Mouse (Mus musculus) neural tube, embryonic 12.5 days (tissue): ENCODE results near the gene Agap3. TPM values are rescaled to one million over a fixed set of nuclear protein-coding genes. Genes with fewer than 3 reads are reported as not detected.

Experiments used
- ATAC-seq: fragments of 200-750 bp; cut with Nextera tagmentation; 2 replicates; pipeline ENCODE4 v1.8.0; 2017; ENCODE audit warnings: low read depth, mild to moderate bottlenecking, moderate TSS enrichment, moderate library complexity; ENCODE audit not compliant: low FRiP score
- H3K27ac ChIP-seq: fragments of 300-500 bp; sonication (generic); 2 replicates; pipeline ENCODE4 v1.5.1; 2016
- H3K27me3 ChIP-seq: fragments of 300-500 bp; sonication (generic); replicated peaks from 2 replicates; pipeline ENCODE4 v1.6.1; 2016; ENCODE audit warnings: mild to moderate bottlenecking
- H3K36me3 ChIP-seq: fragments of 300-500 bp; sonication (generic); 2 replicates; pipeline ENCODE4 v1.6.1; 2016; ENCODE audit warnings: mild to moderate bottlenecking
- H3K4me1 ChIP-seq: fragments of 300-500 bp; sonication (generic); 2 replicates; pipeline ENCODE4 v1.6.1; 2016
- H3K4me2 ChIP-seq: fragments of 300-500 bp; sonication (generic); replicated peaks from 2 replicates; pipeline ENCODE4 v1.6.1; 2016; ENCODE audit warnings: mild to moderate bottlenecking
- H3K4me3 ChIP-seq: fragments of 300-500 bp; sonication (generic); 2 replicates; pipeline ENCODE4 v1.5.1; 2016
- H3K9ac ChIP-seq: fragments of 300-500 bp; sonication (generic); 2 replicates; pipeline ENCODE4 v1.6.1; 2016; ENCODE audit warnings: mild to moderate bottlenecking
- H3K9me3 ChIP-seq: fragments of 300-500 bp; sonication (generic); 2 replicates; pipeline ENCODE4 v1.6.1; 2016; ENCODE audit warnings: mild to moderate bottlenecking
- WGBS: fragments of 180-500 bp; shearing (Covaris S2); methylation state at CpG from one replicate; pipeline ENCODE4 v1.1.7; 2016; 5-methylcytosine and 5-hydroxymethylcytosine counted together
- polyA plus RNA-seq: library from polyadenylated mRNA; unstranded; fragments of >200 nt; fragmentation: Nextera tagmentation; extraction: Ambion mirVana; gene quantifications from 2 replicates; pipeline ENCODE4 v1.2.1, GENCODE M21; 2016

Gene Agap3
- polyA plus RNA-seq, 1 experiment from 2014 or later = 113 TPM

DNA sequence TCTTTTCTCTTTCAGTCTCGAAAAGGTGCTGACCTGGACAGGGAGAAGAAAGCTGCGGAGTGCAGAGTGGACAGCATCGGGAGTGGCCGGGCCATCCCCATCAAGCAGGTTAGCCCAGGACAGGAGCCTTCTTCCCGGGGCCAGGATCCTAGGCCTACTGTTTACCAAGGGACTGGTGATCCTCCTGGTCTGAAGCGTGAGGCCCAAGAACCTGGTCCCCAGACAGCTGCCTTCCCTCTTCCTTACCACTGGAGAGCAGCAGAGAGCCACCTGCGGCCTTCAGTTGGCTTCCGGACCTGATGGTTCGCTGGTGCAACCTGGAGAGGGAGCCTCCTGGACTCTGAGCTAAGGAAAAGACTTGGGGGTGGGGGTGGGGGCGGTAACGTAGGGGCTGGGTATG lies 31.3 kb downstream of the Agap3 start:
- peaks cover 5% of the 10 kb centered on the region; the same call in 1 of the 2 replicates for H3K27me3 ChIP-seq
- ATAC-seq = peak; percentile 14
- no peaks in the 10 kb centered on the region for H3K9me3 ChIP-seq
- H3K27ac ChIP-seq = no peak overlapping the region
- peaks cover 70% of the 10 kb centered on the region for H3K36me3 ChIP-seq
- WGBS = 22% methylated on average over 11 of the region's 11 CpGs
- H3K4me1 ChIP-seq = peaks cover 57% of the 10 kb centered on the region
- no peak overlapping the region for H3K4me3 ChIP-seq
- no peak overlapping the region for H3K4me2 ChIP-seq
- no peak overlapping the region for H3K9ac ChIP-seq

- H3K9me3 ChIP-seq = no peaks in the 10 kb centered on the region
- peak; percentile 29 for ATAC-seq
- H3K4me2 ChIP-seq = peak overlapping the region; percentile 52
- H3K27ac ChIP-seq = peak overlapping the region; percentile 62; the same call in 1 of the 2 replicates
- H3K27me3 ChIP-seq = peaks cover 5% of the 10 kb centered on the region; the same call in 1 of the 2 replicates
- H3K36me3 ChIP-seq = peaks cover 71% of the 10 kb centered on the region
- H3K4me1 ChIP-seq = peaks cover 58% of the 10 kb centered on the region
- WGBS = 11% methylated on average over 22 of the region's 22 CpGs
- H3K9ac ChIP-seq = peak overlapping the region; percentile 26; the same call in 1 of the 2 replicates
- no peak overlapping the region for H3K4me3 ChIP-seq
These were observed 33.0 kb downstream of the Agap3 start for GRCm38 (mm10) chr5:24484963-24485362.

- ATAC-seq = no peak
- Histone ChIP-seq H3K36me3 (peaks cover 68% of the 10 kb centered on the region), H3K4me3 (no peak overlapping the region), H3K27me3 (peaks cover 5% of the 10 kb centered on the region; the same call in 1 of the 2 replicates), H3K9me3 (no peaks in the 10 kb centered on the region), H3K4me2 (no peak overlapping the region), H3K9ac (no peak overlapping the region), H3K4me1 (peaks cover 56% of the 10 kb centered on the region), H3K27ac (no peak overlapping the region)
- WGBS = 3% methylated on average over 8 of the region's 8 CpGs
These were observed 34.1 kb downstream of the Agap3 start for GRCm38 (mm10) chr5:24486097-24486496.

DNA sequence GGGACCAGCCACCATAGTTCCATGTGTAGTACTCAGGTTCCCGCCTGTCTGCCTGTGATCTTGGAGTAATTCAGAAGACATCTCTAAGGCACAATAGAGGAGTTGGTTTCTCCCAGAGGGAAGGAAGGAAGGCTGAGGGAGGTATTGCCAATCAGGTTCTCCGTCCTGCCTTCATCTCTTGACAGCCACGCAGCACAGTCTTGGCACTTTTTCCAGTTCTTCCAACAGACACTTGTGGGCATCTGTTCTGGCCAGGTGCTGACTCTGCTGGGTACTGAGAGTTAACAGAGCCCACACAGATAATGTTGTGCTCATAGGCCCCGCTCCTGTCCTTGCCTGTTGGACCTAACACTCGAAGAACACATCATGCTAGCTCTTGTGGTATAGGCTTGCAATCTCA lies 34.8 kb downstream of the Agap3 start:
- Histone ChIP-seq H3K27me3 (peaks cover 5% of the 10 kb centered on the region; the same call in 1 of the 2 replicates), H3K4me1 (peaks cover 52% of the 10 kb centered on the region), H3K27ac (no peak overlapping the region), H3K36me3 (peaks cover 72% of the 10 kb centered on the region), H3K4me2 (no peak overlapping the region), H3K9me3 (no peaks in the 10 kb centered on the region), H3K4me3 (no peak overlapping the region), H3K9ac (no peak overlapping the region)
- 94% methylated on average over 5 of the region's 5 CpGs for WGBS
- ATAC-seq = no peak

GRCm38 (mm10) chr5:24490413-24490920 lies 38.5 kb downstream of the Agap3 start:
- Histone ChIP-seq H3K4me2 (no peak overlapping the region), H3K9ac (no peak overlapping the region), H3K27me3 (no peaks in the 10 kb centered on the region), H3K36me3 (peaks cover 76% of the 10 kb centered on the region), H3K4me1 (peaks cover 33% of the 10 kb centered on the region), H3K27ac (peak overlapping the region; percentile 32; the same call in 1 of the 2 replicates), H3K4me3 (no peak overlapping the region), H3K9me3 (no peaks in the 10 kb centered on the region)
- 24% methylated on average over 14 of the region's 14 CpGs for WGBS
- no peak for ATAC-seq

DNA sequence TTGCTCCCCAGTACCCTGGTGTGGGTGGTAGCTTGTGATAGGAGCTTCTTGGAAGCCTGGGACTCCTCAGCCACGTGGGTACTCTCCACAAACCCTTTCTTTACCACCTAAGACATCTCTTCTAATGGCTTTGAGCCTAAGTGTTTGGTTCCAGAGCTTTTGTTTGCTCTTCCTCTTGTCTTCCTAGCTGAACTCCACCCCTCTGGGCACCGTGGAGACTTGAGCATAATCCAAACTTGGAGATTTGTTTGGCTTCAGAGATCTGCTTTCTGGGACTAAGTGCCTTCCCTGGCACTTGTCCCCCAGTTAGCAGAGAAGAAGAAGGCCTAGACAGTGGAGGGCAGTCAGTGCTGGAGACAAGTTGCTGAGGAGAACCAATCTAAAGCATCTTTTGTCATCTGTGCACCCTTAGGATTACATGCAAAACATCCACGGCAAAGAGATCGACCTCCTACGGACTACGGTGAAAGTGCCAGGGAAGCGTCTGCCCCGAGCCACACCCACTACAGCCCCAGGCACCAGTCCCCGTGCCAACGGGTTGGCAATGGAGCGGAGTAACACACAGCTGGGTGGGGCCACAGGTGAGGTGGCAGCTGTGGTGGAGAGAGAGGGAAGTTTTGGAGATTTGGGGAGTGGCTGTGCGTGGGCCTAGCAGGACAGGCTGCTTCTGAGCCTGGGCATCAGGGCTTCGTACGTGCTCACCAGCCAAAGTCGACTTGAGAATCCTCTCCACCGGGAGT lies 40.7 kb downstream of the Agap3 start:
- no peak overlapping the region for H3K27ac ChIP-seq
- no peaks in the 10 kb centered on the region for H3K27me3 ChIP-seq
- WGBS = 89% methylated on average over 16 of the region's 16 CpGs
- no peaks in the 10 kb centered on the region for H3K9me3 ChIP-seq
- peaks cover 83% of the 10 kb centered on the region for H3K36me3 ChIP-seq
- no peak overlapping the region for H3K4me3 ChIP-seq
- no peak overlapping the region for H3K9ac ChIP-seq
- H3K4me1 ChIP-seq = peaks cover 34% of the 10 kb centered on the region
- no peak overlapping the region for H3K4me2 ChIP-seq
- ATAC-seq = no peak

GRCm38 (mm10) chr5:24495019-24495418 lies 43.0 kb downstream of the Agap3 start:
- Histone ChIP-seq H3K27ac (no peak overlapping the region), H3K4me2 (no peak overlapping the region), H3K36me3 (peaks cover 82% of the 10 kb centered on the region), H3K4me3 (no peak overlapping the region), H3K9me3 (no peaks in the 10 kb centered on the region), H3K27me3 (no peaks in the 10 kb centered on the region), H3K9ac (no peak overlapping the region), H3K4me1 (peaks cover 50% of the 10 kb centered on the region)
- peak; percentile 11; the same call in 1 of the 2 replicates for ATAC-seq
- 62% methylated on average over 15 of the region's 15 CpGs for WGBS

GRCm38 (mm10) chr5:24496756-24497155 lies 44.8 kb downstream of the Agap3 start:
- Histone ChIP-seq H3K36me3 (peaks cover 85% of the 10 kb centered on the region), H3K4me3 (no peak overlapping the region), H3K27me3 (no peaks in the 10 kb centered on the region), H3K9me3 (no peaks in the 10 kb centered on the region), H3K27ac (0 out of 2 replicates have a peak overlapping the region, but pooled peaks have one; percentile 46), H3K4me1 (peaks cover 50% of the 10 kb centered on the region), H3K4me2 (no peak overlapping the region), H3K9ac (no peak overlapping the region)
- no peak for ATAC-seq
- WGBS = 62% methylated on average over 6 of the region's 6 CpGs

- no peaks in the 10 kb centered on the region for H3K27me3 ChIP-seq
- H3K9me3 ChIP-seq = no peaks in the 10 kb centered on the region
- peaks cover 50% of the 10 kb centered on the region for H3K4me1 ChIP-seq
- H3K9ac ChIP-seq = no peak overlapping the region
- WGBS = 76% methylated on average over 12 of the region's 12 CpGs
- peaks cover 84% of the 10 kb centered on the region for H3K36me3 ChIP-seq
- H3K27ac ChIP-seq = no peak overlapping the region
- no peak overlapping the region for H3K4me3 ChIP-seq
- no peak for ATAC-seq
- H3K4me2 ChIP-seq = no peak overlapping the region
These were observed 45.5 kb downstream of the Agap3 start for GRCm38 (mm10) chr5:24497526-24497925.

DNA sequence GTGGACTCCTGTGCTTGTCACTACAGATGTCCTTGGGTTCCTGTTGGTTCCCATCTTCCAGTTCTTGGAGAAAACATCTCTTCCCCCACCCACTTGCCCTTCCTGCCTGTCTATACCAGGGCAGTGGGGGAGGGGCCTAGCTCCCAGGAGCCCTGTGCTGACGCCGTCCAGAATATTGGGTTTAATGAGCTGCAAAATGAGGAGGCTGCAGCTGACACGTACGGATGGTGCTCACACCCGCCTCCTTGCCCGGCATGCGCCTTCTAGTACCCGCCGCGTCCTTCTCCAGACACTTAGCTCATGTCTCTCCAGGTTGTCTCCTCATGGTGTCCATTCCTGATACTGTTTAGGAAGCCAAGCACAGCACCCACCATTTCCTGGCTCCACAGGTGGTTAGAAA lies 47.1 kb downstream of the Agap3 start:
- Histone ChIP-seq H3K27me3 (peaks cover 8% of the 10 kb centered on the region; the same call in 1 of the 2 replicates), H3K27ac (no peak overlapping the region), H3K4me1 (peaks cover 50% of the 10 kb centered on the region), H3K4me2 (no peak overlapping the region), H3K9ac (no peak overlapping the region), H3K4me3 (no peak overlapping the region), H3K36me3 (peaks cover 73% of the 10 kb centered on the region), H3K9me3 (no peaks in the 10 kb centered on the region)
- ATAC-seq = 0 out of 2 replicates have a peak, but pooled peaks have one; percentile 15
- WGBS = 51% methylated on average over 10 of the region's 10 CpGs

DNA sequence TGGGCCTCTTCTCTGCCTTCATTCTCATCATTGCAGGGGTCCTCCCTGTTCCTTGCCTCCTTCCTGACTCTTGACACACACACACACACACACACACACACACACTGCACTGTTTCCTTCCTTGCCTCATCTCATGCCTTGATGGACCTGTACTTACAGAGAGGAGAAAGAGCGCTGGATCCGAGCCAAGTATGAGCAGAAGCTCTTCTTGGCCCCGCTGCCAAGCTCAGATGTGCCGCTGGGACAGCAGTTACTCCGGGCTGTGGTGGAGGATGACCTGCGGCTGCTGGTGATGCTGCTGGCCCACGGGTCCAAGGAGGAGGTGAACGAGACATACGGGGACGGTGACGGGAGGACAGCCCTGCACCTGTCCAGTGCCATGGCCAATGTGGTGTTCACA lies 48.9 kb downstream of the Agap3 start:
- ATAC-seq = no peak
- WGBS = 90% methylated on average over 11 of the region's 11 CpGs

GRCm38 (mm10) chr5:24502786-24503185 lies 50.8 kb downstream of the Agap3 start:
- no peak for ATAC-seq
- Histone ChIP-seq H3K4me3 (no peak overlapping the region), H3K4me1 (peaks cover 34% of the 10 kb centered on the region), H3K9ac (no peak overlapping the region), H3K9me3 (no peaks in the 10 kb centered on the region), H3K4me2 (no peak overlapping the region), H3K27ac (no peak overlapping the region), H3K27me3 (peaks cover 13% of the 10 kb centered on the region; the same call in 1 of the 2 replicates), H3K36me3 (peaks cover 51% of the 10 kb centered on the region)
- WGBS = 76% methylated on average over 4 of the region's 4 CpGs

More for the DNA sequence above, 48.9 kb downstream of the Agap3 start:
- H3K4me3 ChIP-seq = no peak overlapping the region
- H3K4me2 ChIP-seq = no peak overlapping the region
- H3K27ac ChIP-seq = no peak overlapping the region
- no peaks in the 10 kb centered on the region for H3K9me3 ChIP-seq
- H3K4me1 ChIP-seq = peaks cover 51% of the 10 kb centered on the region
- peaks cover 13% of the 10 kb centered on the region; the same call in 1 of the 2 replicates for H3K27me3 ChIP-seq
- H3K36me3 ChIP-seq = peaks cover 65% of the 10 kb centered on the region
- no peak overlapping the region for H3K9ac ChIP-seq
